Mouse (Mus musculus): ENCODE measurements around the gene Srsf4.

GRCm38 (mm10) chr4:131922404-131922803 is 49.0 kb downstream of the Srsf4 start:
- TF ChIP-seq CTCF (IDR thresholded peaks at IDR 0.05 in 2 of 3, conservative IDR thresholded peaks at IDR 0.05 in 1 of 3; ENCODE audit: control insufficient read depth in 1 of 3, insufficient read depth in 1 of 3, low read depth in 2 of 3, low read length in 3 of 3, poor library complexity in 1 of 3, severe bottlenecking in 1 of 3) (no peak), ZKSCAN1 (IDR thresholded peaks at IDR 0.05; ENCODE audit: low read depth, low read length) (no peak), POLR2A (IDR thresholded peaks at IDR 0.05; ENCODE audit: control insufficient read depth in 1 of 2, insufficient read depth in 1 of 2, low read depth in 1 of 2, low read length in 2 of 2, poor library complexity in 1 of 2) (no peak), RAD21 (IDR thresholded peaks at IDR 0.05; ENCODE audit: low read depth, low read length) (no peak), GABPA (IDR thresholded peaks at IDR 0.05; ENCODE audit: low read depth, low read length) (no peak), JUND (IDR thresholded peaks at IDR 0.05; ENCODE audit: low read depth, low read length) (no peak)
